Mouse (Mus musculus) heart, adult 2 months (tissue): ENCODE data around the gene Txndc11.

Source experiments
- CTCF ChIP-seq: fragments of 200-600 bp; IDR thresholded peaks from 2 replicates; pipeline ENCODE4 v1.8.1; 2022; ENCODE audit warnings: antibody characterized with exemption, mild to moderate bottlenecking, moderate library complexity
- EP300 ChIP-seq: fragments of 200-500 bp; IDR thresholded peaks from 2 replicates; pipeline ENCODE4 v1.6.1; 2011; ENCODE audit warnings: low read depth, low read length, control low read depth; ENCODE audit not compliant: insufficient read depth
- POLR2A ChIP-seq: fragments of 200-500 bp; IDR thresholded peaks from 2 replicates; pipeline ENCODE4 v1.6.1; 2011; ENCODE audit warnings: mild to moderate bottlenecking, low read depth, low read length, control low read depth; ENCODE audit not compliant: insufficient read depth

DNA sequence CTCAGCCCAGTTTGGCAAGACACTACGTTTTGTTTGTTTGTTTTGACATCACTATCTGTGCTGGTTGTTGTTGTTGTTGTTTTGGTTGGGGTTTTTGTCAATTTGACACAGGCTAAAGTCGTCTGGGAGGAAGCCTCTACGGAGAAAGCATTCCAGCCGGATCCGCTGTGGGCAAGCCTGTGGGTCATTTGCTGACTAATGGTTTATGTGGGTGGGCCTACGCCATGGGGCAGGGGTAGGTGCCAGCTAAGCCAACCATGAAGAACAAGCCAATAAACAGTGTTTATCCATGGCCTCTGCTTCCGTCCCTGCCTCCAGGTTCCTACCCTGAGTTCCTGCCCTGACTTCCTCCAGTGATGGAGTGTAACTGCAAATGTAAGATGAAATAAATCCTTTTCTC lies 106.2 kb downstream of the Txndc11 start:
- TF ChIP-seq POLR2A = no peak
- no peak for TF ChIP-seq CTCF
- TF ChIP-seq EP300 = no peak
